Mouse (Mus musculus): Measurements from ENCODE around the gene Taok3.

- TF ChIP-seq CTCF (IDR thresholded peaks at IDR 0.05; ENCODE audit: low read depth) = no peak
- no peak for TF ChIP-seq EP300 (IDR thresholded peaks at IDR 0.05; ENCODE audit: low read depth)
These were observed 58.1 kb downstream of the Taok3 start for GRCm38 (mm10) chr5:117178079-117178478.
